Mouse (Mus musculus) myocyte (in vitro differentiated cells): Measurements from ENCODE around the gene Ankrd31.

Experiments
- CEBPB ChIP-seq: IDR thresholded peaks from 2 replicates; pipeline ENCODE4 v1.6.1; 2011; ENCODE audit warnings: mild to moderate bottlenecking, moderate library complexity; ENCODE audit not compliant: poor library complexity, insufficient read depth, severe bottlenecking
- MAX ChIP-seq: IDR thresholded peaks from one replicate; pipeline ENCODE4 v1.6.1; 2011; ENCODE audit warnings: low read depth, mild to moderate bottlenecking, control low read depth
- MYOG ChIP-seq, 3 experiments: IDR thresholded peaks; one replicate each; pipeline ENCODE4 v1.6.1; 2011; ENCODE audit warnings: control low read depth in 2 of 3, low read depth in 2 of 3, mild to moderate bottlenecking in 2 of 3; ENCODE audit not compliant: insufficient read length in 2 of 3, control insufficient read depth in 1 of 3, insufficient read depth in 1 of 3
- POLR2A ChIP-seq: IDR thresholded peaks from one replicate; pipeline ENCODE4 v1.6.1; 2011; ENCODE audit warnings: low read depth, mild to moderate bottlenecking, control low read depth, moderate library complexity; ENCODE audit not compliant: insufficient read length
- TCF12 ChIP-seq: IDR thresholded peaks from one replicate; pipeline ENCODE4 v1.6.1; 2011; ENCODE audit warnings: mild to moderate bottlenecking, control low read depth; ENCODE audit not compliant: poor library complexity, insufficient read depth, severe bottlenecking
- TCF3 ChIP-seq: IDR thresholded peaks from one replicate; pipeline ENCODE4 v1.6.1; 2011; ENCODE audit warnings: low read depth, control low read depth; ENCODE audit not compliant: insufficient read length
- USF1 ChIP-seq: IDR thresholded peaks from one replicate; pipeline ENCODE4 v1.6.1; 2011; ENCODE audit warnings: low read depth, mild to moderate bottlenecking, control low read depth, moderate library complexity

GRCm38 (mm10) chr13:96878220-96879057 is 130.4 kb downstream of the Ankrd31 start:
- TF ChIP-seq MAX: no peak
- TF ChIP-seq CEBPB: no peak
- no peak for TF ChIP-seq TCF12
- TF ChIP-seq POLR2A: no peak
- TF ChIP-seq USF1: no peak
- TF ChIP-seq TCF3: no peak
- TF ChIP-seq MYOG (IDR thresholded peaks at IDR 0.05; ENCODE audit: control insufficient read depth in 1 of 3, insufficient read depth in 1 of 3, insufficient read length in 2 of 3, low read depth in 2 of 3): no peak
